Mouse (Mus musculus) cerebellum, postnatal 14 days (tissue): ENCODE data around the gene Pde4b.

Experiments used
- DNase-seq, 2 experiments: peaks; one replicate each; pipeline ENCODE4 v3.0.0; 2021; ENCODE audit warnings: mixed read lengths in 2 of 2

Gene Pde4b

DNA sequence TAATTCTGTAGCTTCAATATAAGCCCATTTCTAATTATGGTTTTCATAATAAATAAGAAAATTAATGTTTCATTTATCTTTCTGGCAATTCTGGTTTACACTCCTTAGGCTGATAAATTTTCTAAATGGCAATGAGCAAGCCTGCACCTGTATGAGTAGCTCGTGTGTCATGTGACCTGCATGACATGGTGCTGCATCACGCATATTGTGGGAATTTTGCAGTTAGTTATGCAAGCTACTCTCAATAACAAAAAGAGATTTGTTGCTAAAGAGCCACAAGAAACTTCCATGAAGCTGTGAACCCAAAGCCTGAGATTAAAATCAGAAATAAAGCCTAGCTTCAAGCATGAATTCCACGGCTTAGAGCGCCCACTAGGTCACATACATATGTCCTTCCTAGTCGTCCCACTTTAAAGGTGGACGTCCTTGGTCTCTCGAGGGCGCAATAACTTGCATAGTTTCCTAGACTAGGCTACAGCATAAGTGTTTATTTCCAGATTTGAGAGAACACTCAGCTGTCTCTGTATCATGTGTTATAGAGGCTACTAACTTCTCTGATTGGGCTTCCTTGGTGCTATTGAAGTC lies 494.9 kb downstream of the Pde4b start:
- DNase-seq: no peak

DNA sequence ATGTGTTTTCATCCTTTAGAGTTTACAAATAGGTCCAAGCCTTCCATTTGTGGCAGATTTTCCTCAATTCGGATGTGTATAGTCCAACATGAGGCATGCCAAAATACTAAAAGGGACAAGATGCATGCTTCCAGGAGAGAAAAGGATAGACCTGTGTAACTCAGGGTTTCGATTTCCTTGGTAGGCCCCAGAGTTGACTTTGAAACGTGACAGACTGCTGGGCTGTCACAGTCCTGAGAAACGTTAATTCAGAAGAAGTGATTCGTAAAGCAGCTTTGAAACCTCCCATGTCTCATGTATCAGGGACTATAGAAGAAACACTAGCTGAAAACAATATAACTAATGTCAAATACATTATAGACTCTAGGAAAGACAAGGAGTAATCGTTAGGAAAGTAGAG lies 495.6 kb downstream of the Pde4b start:
- no peak for DNase-seq

GRCm38 (mm10) chr4:102583469-102583868 lies 496.1 kb downstream of the Pde4b start:
- DNase-seq: no peak

- DNase-seq: no peak
Measured at GRCm38 (mm10) chr4:102584601-102585265, 497.4 kb downstream of the Pde4b start.

DNA sequence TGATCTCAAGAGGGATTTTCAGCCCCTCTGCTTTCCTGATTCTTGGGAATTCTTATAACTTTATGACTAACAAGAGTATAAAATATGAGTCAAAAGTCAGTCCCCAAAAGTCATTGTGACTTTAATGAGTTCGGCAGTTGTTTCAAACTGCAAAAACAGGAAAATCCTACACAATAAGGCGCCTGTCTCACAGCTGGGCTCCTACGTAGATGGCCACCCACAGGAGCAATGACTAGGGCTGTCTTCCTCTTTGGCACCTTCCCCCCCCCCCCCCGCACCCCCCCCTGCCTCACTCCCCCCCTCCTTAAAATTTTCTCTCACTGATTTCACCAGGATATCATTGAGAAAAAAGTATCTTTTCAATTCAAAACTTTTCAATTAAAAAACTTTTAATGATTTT lies 498.2 kb downstream of the Pde4b start:
- DNase-seq: no peak

GRCm38 (mm10) chr4:102586787-102587186 lies 499.4 kb downstream of the Pde4b start:
- no peak for DNase-seq

DNA sequence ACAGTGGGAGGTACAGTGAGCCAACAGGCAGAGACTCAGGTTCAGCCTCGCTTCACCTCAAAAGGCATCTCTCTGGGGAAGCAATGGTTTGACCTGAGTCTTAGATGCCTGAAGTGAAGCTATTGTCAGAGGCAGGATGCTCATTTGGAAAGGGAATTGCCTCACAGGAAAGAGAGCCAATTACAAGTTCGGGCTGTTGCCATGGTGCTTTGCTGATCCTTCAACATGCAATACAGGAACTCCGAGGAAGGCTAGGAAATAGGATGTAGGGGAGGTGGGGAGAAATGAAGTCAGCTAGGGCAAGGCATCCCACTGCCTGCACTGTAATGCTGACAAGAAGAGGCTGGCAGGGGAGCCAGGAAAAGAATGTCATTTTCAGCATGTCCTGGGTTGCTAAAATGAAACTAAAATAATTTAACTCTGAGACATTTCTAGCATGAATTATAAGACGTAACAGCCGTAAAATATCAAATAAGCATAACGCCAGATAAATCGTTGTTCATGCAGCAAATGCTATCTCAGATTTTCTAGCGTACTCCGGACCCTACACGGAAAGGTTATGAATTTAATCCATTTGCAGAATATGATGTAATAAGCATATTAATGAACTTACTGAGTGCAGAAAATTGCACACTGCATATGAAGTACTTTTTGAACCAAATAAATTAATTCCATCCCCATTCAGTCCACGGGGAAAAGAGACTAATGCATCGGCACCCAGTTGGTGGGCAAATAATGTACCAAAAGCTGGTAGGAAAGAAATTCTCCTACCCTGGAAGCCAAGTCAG lies 501.5 kb downstream of the Pde4b start:
- peak in 1 of 2 experiments; percentile 32 for DNase-seq

- peak; percentile 30 to 43 for DNase-seq
Measured at GRCm38 (mm10) chr4:102589537-102590031, 502.2 kb downstream of the Pde4b start.

- no peak for DNase-seq
Measured at GRCm38 (mm10) chr4:102591798-102592197, 504.5 kb downstream of the Pde4b start.

GRCm38 (mm10) chr4:102592541-102592940 lies 505.2 kb downstream of the Pde4b start:
- no peak for DNase-seq

DNA sequence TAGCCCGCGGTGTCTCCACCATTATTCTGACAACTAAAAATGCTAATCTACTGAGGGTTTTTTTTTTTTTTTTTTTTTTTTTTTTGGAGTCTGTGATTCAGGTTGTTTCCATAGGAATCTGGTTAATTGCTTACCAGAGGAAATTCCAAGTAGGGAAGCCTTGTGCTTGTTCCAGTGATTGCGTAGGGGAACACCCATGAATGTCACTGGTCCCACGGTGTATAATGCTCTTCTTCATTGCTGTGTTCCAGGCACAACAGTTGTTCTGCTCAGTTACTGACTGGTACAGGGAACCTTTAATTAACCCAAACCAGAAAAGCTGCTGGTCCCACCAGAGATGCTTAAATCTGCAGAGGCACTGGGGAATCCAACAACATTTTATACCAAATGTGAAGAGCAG lies 506.3 kb downstream of the Pde4b start:
- no peak for DNase-seq

DNA sequence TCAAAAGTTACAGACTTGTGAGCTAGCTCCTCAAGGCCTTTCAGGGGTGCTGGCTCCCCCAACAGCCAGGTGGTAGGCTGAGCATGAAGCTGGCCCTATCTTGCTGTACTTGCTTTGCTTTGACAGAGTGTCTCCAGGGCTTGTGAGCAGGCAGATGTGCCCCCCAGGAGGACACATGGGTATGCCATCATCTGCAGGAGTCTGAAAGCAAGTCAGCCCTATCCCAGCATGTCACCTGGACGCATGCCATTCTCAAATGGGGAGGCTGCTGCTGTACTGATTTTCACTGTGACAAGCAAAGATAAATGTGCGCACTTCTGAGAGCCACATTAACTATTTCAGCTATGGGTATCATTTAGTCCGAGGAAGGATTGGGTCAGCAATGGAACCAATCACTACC lies 507.2 kb downstream of the Pde4b start:
- peak; percentile 49 to 57 for DNase-seq

GRCm38 (mm10) chr4:102603968-102604367 lies 516.6 kb downstream of the Pde4b start:
- no peak for DNase-seq

DNA sequence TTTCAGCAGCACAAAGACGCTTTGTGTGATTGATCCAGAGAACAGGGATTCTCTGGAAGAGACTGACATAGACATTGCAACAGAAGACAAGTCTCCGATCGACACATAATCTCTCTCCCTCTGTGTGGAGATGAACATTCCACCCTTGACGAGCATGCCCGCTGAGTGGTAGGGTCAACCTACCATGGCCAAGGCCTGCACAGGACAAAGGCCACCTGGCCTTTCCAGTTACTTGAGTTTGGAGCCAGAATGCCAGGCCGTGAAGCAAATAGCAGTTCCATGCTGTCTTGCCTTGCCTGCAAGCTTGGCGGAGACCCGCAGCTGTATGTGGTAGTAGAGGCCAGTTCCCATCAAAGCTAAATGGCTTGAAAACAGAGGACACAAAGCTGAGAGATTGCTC lies 517.9 kb downstream of the Pde4b start:
- DNase-seq: no peak

GRCm38 (mm10) chr4:102605722-102606341 lies 518.5 kb downstream of the Pde4b start:
- DNase-seq: no peak

- DNase-seq: no peak
Measured at GRCm38 (mm10) chr4:102606825-102607224, 519.5 kb downstream of the Pde4b start.

DNA sequence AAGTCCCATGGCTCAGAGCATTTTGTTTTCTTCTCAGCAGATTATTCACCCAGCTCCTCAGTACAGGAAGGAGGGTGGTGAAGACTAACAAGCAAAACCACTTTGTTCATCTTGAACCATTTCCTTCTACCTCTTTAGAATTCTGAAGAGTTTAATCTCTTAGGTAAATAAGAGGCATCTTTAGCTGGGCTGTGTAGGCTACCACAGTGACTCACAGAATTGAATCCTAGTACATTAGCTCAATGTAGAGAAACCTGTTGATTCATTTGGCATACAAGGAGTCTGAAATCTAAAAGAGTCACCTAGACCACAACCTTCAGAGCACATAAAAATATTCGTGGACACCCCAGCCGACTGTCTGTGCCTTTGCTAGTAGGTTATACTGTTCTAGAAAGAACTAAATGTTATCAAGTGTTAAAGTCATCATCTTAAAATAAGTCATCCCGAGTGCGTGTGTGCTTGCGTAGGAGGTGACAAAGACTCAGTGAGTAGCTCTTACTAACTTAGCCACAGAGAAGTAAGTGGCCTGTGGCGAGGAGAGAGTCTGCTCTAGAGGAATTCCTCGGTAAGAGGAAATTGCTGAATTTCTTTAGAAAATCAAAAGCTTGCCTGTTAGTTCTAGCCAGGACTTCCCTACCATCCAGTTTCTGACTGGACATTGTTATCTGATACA lies 520.5 kb downstream of the Pde4b start:
- no peak for DNase-seq

GRCm38 (mm10) chr4:102612596-102612995 lies 525.3 kb downstream of the Pde4b start:
- no peak for DNase-seq

GRCm38 (mm10) chr4:102617774-102618173 lies 530.4 kb downstream of the Pde4b start:
- DNase-seq: no peak

GRCm38 (mm10) chr4:102618609-102619008 lies 531.3 kb downstream of the Pde4b start:
- no peak for DNase-seq

DNA sequence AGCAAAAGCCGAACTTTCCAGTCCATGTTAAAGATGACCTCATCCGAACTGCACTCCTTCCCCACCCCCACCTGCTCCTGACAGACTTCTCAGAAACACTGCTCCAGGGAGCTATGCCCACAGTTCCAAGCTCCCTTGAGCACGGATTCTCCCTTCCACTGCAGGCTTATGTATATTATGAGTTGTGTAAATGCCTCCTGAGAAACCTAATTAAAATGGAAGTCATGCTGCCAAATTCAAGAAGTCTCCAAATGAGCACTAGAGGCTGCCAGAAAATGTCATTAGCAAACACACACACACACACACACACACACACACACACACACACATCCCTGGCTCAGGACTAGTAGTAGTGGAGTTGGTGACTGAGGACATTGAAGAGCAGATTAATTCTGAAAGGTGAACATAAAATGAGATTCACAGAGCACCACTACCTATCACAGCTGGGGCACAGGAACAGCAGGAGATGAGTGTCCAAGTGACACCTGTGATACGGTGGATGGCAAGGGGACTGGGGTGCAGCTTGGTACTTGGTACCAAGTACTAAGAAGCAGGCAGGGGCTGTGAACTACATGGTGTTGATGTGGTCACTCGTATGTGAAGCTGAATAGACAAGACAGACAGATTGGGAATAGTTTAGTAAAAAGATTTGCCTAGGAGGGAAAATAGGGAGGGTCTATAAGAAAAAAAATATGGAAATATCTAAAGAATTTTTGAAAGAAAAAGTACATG lies 533.0 kb downstream of the Pde4b start:
- DNase-seq: peak; percentile 40 to 51

- DNase-seq: no peak
Measured at GRCm38 (mm10) chr4:102621120-102621519, 533.8 kb downstream of the Pde4b start.
